Mouse (Mus musculus): Measurements from ENCODE around the gene Gm16368. TPM values are rescaled to one million over a fixed set of nuclear protein-coding genes. Genes with fewer than 3 reads are reported as not detected.
"Not testable (repeated sequence)": the region's sequence is repeated elsewhere in the genome, so short reads cannot be mapped to it uniquely, and the experiment has no call there.

Gene Gm16368
- not detected in 2 replicates for polyA plus RNA-seq (2014; fragmentation: Nextera tagmentation; extraction: Ambion mirVana)

DNA sequence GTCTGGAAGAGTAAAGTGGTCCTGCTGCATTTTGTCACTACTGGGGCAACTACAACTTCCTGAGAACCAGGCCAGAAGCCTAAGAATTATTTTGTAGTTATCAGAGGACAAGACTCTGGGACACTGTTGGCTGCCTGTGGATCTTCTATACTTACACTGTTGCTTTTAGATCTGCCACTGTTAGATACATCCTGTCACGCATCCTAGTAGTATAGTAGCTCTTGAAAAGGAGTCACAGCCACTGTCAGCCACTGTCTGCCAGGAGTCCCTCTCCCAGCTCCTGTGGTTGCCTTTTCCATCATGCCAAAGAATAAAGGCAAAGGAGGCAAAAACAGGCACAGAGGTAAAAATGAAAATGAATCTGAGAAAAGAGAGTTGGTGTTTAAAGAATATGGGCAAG lies at the start of gene Gm16368:
TSS of gene Gm16368 (plus strand) at position 301 of the 400 bp plus-strand sequence.
- not testable (repeated sequence) for H3K9me3 ChIP-seq (ENCODE audit: control insufficient read depth, low read length); H3K27ac ChIP-seq (replicated peaks; ENCODE audit: low read depth, low read length); H3K27me3 ChIP-seq (replicated peaks; ENCODE audit: control insufficient read depth, insufficient read depth, low read length); ATAC-seq (ENCODE audit: low read depth); H3K4me1 ChIP-seq (ENCODE audit: control insufficient read depth, insufficient read depth, low read length); H3K9ac ChIP-seq (ENCODE audit: low read depth, low read length); H3K36me3 ChIP-seq (ENCODE audit: control insufficient read depth, insufficient read depth, low read length); DNase-seq (ENCODE audit: low spot score); H3K4me3 ChIP-seq (ENCODE audit: low read depth, low read length); H3K4me2 ChIP-seq (ENCODE audit: low read depth, low read length)
- 75% methylated on average over 1 of the region's 1 CpGs for WGBS

DNA sequence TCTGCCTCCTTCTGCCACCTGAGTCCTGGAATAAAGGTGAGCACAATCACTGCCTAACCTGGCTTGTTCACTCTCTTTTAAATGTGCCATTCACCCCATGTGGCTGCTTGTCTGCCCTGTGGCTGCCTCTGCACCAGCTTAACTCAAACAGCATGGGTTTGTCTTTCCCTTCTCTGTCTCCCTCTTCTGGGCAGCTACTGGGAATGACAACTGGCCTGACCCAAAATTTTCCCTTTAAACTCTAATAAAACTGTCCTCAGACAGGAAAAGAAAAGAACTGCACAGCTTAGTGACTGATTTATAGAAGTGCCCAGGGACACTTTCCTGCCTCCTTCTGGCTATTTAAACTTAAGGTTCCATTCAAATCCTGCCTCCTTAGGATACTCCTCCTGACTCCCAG lies 44.4 kb upstream of the Gm16368 start:
- not testable (repeated sequence) for H3K9ac ChIP-seq (ENCODE audit: low read depth, low read length); DNase-seq (ENCODE audit: low spot score); H3K4me1 ChIP-seq (ENCODE audit: control insufficient read depth, insufficient read depth, low read length); H3K4me3 ChIP-seq (ENCODE audit: low read depth, low read length); H3K27me3 ChIP-seq (replicated peaks; ENCODE audit: control insufficient read depth, insufficient read depth, low read length); H3K36me3 ChIP-seq (ENCODE audit: control insufficient read depth, insufficient read depth, low read length); H3K9me3 ChIP-seq (ENCODE audit: control insufficient read depth, low read length); ATAC-seq (ENCODE audit: low read depth); H3K4me2 ChIP-seq (ENCODE audit: low read depth, low read length); H3K27ac ChIP-seq (replicated peaks; ENCODE audit: low read depth, low read length)

DNA sequence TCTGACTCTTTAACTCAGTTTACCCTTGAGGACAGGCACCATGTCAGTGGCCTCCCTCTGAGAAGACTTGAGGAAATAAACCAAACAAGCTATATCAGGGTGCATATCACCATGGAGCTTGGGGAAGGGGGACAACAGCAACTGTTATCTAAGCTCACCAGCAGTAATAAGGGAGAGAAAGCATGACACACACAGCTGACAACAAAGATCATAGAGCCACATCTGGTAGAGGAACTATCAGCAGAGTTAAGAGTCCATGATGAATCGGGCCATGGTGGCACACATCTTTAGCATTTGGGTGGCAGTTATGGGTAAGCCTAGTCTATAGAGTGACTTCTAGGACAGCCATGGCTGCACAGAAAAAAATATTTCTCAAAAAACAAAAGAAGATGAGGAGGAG lies 43.8 kb upstream of the Gm16368 start:
- H3K9ac ChIP-seq (ENCODE audit: low read depth, low read length); DNase-seq (ENCODE audit: low spot score); H3K27ac ChIP-seq (replicated peaks; ENCODE audit: low read depth, low read length); H3K9me3 ChIP-seq (ENCODE audit: control insufficient read depth, low read length); H3K4me3 ChIP-seq (ENCODE audit: low read depth, low read length); H3K27me3 ChIP-seq (replicated peaks; ENCODE audit: control insufficient read depth, insufficient read depth, low read length); H3K4me2 ChIP-seq (ENCODE audit: low read depth, low read length); H3K4me1 ChIP-seq (ENCODE audit: control insufficient read depth, insufficient read depth, low read length); ATAC-seq (ENCODE audit: low read depth); H3K36me3 ChIP-seq (ENCODE audit: control insufficient read depth, insufficient read depth, low read length): not testable (repeated sequence)
- WGBS = 97% methylated on average over 1 of the region's 1 CpGs

DNA sequence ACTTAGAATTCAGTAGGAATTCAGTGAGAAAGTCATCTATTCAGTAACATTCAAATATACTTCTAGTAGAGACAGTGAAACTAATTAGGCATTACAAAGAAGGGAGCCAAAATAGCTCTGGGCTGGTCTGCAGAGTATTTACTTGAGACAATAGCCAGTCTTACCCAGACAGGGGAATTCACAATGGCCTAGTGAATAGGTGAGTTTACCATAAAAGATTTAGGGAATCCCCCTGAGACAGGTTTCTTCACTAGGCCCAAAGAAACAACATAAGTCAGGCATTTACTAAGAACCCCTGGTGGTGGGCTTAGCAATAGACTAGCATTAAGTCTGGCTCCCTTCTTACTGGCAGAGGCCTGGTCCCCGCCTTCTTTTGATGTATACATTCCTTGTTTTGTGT lies 38.3 kb upstream of the Gm16368 start:
- not testable (repeated sequence) for ATAC-seq (ENCODE audit: low read depth); H3K27me3 ChIP-seq (replicated peaks; ENCODE audit: control insufficient read depth, insufficient read depth, low read length); H3K36me3 ChIP-seq (ENCODE audit: control insufficient read depth, insufficient read depth, low read length); H3K4me2 ChIP-seq (ENCODE audit: low read depth, low read length); H3K4me3 ChIP-seq (ENCODE audit: low read depth, low read length); H3K4me1 ChIP-seq (ENCODE audit: control insufficient read depth, insufficient read depth, low read length); DNase-seq (ENCODE audit: low spot score); H3K9ac ChIP-seq (ENCODE audit: low read depth, low read length); H3K9me3 ChIP-seq (ENCODE audit: control insufficient read depth, low read length); H3K27ac ChIP-seq (replicated peaks; ENCODE audit: low read depth, low read length)
- 59% methylated on average over 1 of the region's 1 CpGs for WGBS

Other genes with a start within 250 kb of the Gm16368 start
- not detected in 2 replicates for gene Gm2001, start 241.4 kb upstream of the Gm16368 start, polyA plus RNA-seq (2014; fragmentation: Nextera tagmentation; extraction: Ambion mirVana)
- not detected in 2 replicates for gene Gm2016, start 209.6 kb upstream of the Gm16368 start, polyA plus RNA-seq (2014; fragmentation: Nextera tagmentation; extraction: Ambion mirVana)
- not detected in 2 replicates for gene Gm2022, start 188.3 kb upstream of the Gm16368 start, polyA plus RNA-seq (2014; fragmentation: Nextera tagmentation; extraction: Ambion mirVana)
- not detected in 2 replicates for gene Gm2035, start 163.8 kb upstream of the Gm16368 start, polyA plus RNA-seq (2014; fragmentation: Nextera tagmentation; extraction: Ambion mirVana)
- gene Gm2042, start 129.6 kb upstream of the Gm16368 start, polyA plus RNA-seq (2014; fragmentation: Nextera tagmentation; extraction: Ambion mirVana) = not detected in 2 replicates
- not detected in 2 replicates for gene Gm2075, start 71.8 kb upstream of the Gm16368 start, polyA plus RNA-seq (2014; fragmentation: Nextera tagmentation; extraction: Ambion mirVana)
- not detected in 2 replicates for gene Gm6803, start 64.9 kb upstream of the Gm16368 start, polyA plus RNA-seq (2014; fragmentation: Nextera tagmentation; extraction: Ambion mirVana)
- gene Gm2056, start 56.7 kb upstream of the Gm16368 start, polyA plus RNA-seq (2014; fragmentation: Nextera tagmentation; extraction: Ambion mirVana) = not detected in 2 replicates
- not detected in 2 replicates for gene Gm10436, start 98.4 kb downstream of the Gm16368 start, polyA plus RNA-seq (2014; fragmentation: Nextera tagmentation; extraction: Ambion mirVana)
- gene Gm8332, start 166.4 kb downstream of the Gm16368 start, polyA plus RNA-seq (2014; fragmentation: Nextera tagmentation; extraction: Ambion mirVana) = not detected in 2 replicates
- not detected in 2 replicates for gene Gm5662, start 190.8 kb downstream of the Gm16368 start, polyA plus RNA-seq (2014; fragmentation: Nextera tagmentation; extraction: Ambion mirVana)
- not detected in 2 replicates for gene Gm5039, start 240.3 kb downstream of the Gm16368 start, polyA plus RNA-seq (2014; fragmentation: Nextera tagmentation; extraction: Ambion mirVana)